Mouse (Mus musculus): ENCODE measurements around the gene E130116L18Rik.
A peak's percentile ranks its signal among the peaks of the same experiment; 100 is the strongest.
"Not testable (repeated sequence)": the region's sequence is repeated elsewhere in the genome, so short reads cannot be mapped to it uniquely, and the experiment has no call there.

The E130116L18Rik gene

DNA sequence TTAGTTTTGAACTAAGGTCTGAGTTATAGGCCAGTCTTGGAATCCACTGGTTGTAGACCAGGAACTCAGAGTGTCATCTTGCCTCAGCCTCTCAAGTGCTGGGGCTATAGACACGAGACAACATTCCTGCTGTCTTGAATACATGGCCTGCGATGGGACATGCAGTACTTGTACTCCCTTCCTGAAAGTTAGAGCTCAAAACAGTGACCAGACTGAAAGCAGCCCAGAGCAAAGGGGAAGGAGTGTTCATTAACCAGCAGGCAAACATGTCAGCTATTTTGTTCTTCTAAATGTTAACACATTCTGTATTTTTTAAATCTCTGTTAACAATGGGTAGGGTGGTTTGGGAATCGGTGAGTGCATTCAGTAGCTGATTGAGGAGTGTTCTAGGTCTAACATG is 24.1 kb upstream of the E130116L18Rik start:
- H3K4me3 ChIP-seq (replicated peaks; ENCODE audit: low read length): no peak overlapping the region
- TF ChIP-seq CTCF (conservative IDR thresholded peaks at IDR 0.05; ENCODE audit: low read length) (no peak), NANOG (IDR thresholded peaks at IDR 0.05; ENCODE audit: borderline replicate concordance, low read length) (no peak), POU5F1 (IDR thresholded peaks at IDR 0.05; ENCODE audit: borderline replicate concordance, low read length) (no peak)
- H3K27me3 ChIP-seq (ENCODE audit: insufficient read depth, low read length): no peaks in the 10 kb centered on the region
- no peaks in the 10 kb centered on the region; the same call in 1 of the 2 replicates for H3K9me3 ChIP-seq (ENCODE audit: low read length)
- H3K4me1 ChIP-seq (replicated peaks; ENCODE audit: low read depth, low read length): no peaks in the 10 kb centered on the region
- peaks cover 23% of the 10 kb centered on the region for H3K36me3 ChIP-seq (ENCODE audit: insufficient read depth, low read length)

DNA sequence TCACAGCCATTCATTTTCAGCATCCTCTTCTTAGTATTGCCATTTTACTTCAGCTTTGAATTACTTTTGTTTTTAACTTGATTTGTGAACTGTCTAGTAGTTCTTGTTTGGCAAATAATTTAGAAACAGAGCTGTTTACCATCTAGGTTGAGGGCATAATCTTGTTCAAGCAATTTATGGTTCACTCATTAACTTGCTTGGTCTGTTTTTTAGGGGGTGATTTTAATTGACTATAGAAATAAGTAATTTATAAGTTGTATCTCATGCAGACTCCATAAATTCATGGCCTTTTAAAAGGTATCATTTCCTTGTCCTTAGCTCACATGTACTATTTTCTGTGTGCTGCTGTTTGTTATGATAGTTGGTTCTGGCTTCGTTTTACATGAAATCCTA is 23.5 kb upstream of the E130116L18Rik start:
- Histone ChIP-seq H3K9me3 (ENCODE audit: low read length) (no peaks in the 10 kb centered on the region; the same call in 1 of the 2 replicates), H3K4me1 (replicated peaks; ENCODE audit: low read depth, low read length) (no peaks in the 10 kb centered on the region), H3K27me3 (ENCODE audit: insufficient read depth, low read length) (no peaks in the 10 kb centered on the region), H3K36me3 (ENCODE audit: insufficient read depth, low read length) (peaks cover 18% of the 10 kb centered on the region), H3K4me3 (replicated peaks; ENCODE audit: low read length) (no peak overlapping the region)
- TF ChIP-seq POU5F1 (IDR thresholded peaks at IDR 0.05; ENCODE audit: borderline replicate concordance, low read length) (no peak), CTCF (conservative IDR thresholded peaks at IDR 0.05; ENCODE audit: low read length) (no peak), NANOG (IDR thresholded peaks at IDR 0.05; ENCODE audit: borderline replicate concordance, low read length) (no peak)

DNA sequence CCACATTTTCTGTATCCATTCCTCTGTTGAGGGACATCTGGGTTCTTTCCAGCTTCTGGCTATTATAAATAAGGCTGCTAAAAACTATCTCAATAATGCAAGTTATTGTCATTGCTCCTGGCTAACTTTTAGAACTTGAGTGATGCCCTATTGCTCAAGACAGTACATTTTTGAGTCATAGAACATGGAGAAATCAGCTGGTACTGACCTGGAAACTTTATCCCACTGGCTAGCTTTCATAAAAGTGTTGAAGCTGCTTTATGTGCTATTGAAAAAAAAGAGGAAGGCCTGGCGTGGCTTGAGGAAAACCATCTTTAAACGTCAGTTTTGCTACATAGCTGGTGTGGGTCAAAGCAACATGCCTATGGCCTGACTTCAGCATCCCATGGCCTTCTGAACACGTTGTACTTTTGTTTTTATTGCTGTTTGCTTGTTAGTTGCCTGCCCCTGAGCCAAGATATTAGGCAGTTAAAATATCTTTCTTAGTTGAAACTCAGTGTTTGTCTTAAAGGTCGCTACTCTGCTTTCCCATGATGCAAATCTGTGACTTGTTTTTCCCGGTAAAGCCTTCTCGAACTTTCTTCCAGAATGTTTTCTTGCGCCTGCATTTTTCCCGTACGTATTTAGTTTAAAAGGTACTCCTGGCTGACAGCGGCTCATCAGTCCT is 23.0 kb upstream of the E130116L18Rik start:
- Histone ChIP-seq H3K27me3 (ENCODE audit: insufficient read depth, low read length) (no peaks in the 10 kb centered on the region), H3K36me3 (ENCODE audit: insufficient read depth, low read length) (peaks cover 12% of the 10 kb centered on the region), H3K9me3 (ENCODE audit: low read length) (no peaks in the 10 kb centered on the region; the same call in 1 of the 2 replicates), H3K4me3 (replicated peaks; ENCODE audit: low read length) (no peak overlapping the region), H3K4me1 (replicated peaks; ENCODE audit: low read depth, low read length) (no peaks in the 10 kb centered on the region)
- TF ChIP-seq CTCF (conservative IDR thresholded peaks at IDR 0.05; ENCODE audit: low read length) (no peak), NANOG (IDR thresholded peaks at IDR 0.05; ENCODE audit: borderline replicate concordance, low read length) (no peak), POU5F1 (IDR thresholded peaks at IDR 0.05; ENCODE audit: borderline replicate concordance, low read length) (no peak)

DNA sequence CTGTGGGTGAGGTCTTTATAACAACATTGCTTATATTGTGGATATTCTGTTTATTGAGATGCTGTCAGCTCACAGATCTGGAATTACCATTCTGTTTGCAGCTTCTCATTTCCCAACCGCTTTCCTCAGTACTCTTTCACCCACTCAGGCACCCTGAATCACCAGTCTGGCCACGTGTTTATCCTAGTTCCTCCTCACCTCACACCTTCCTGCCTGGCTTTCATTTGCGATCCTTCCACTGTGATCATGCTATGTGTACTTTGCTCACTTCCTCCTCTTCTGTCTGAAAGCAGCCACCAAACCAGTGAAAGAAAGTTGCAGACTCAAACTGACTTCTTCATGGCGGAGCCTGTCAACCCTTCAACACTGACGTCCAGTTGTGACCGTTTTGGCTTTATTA is 20.1 kb upstream of the E130116L18Rik start:
- Histone ChIP-seq H3K9me3 (ENCODE audit: low read length) (no peaks in the 10 kb centered on the region), H3K4me1 (replicated peaks; ENCODE audit: low read depth, low read length) (no peaks in the 10 kb centered on the region), H3K27me3 (ENCODE audit: insufficient read depth, low read length) (no peaks in the 10 kb centered on the region), H3K36me3 (ENCODE audit: insufficient read depth, low read length) (no peaks in the 10 kb centered on the region), H3K4me3 (replicated peaks; ENCODE audit: low read length) (no peak overlapping the region)
- TF ChIP-seq CTCF (conservative IDR thresholded peaks at IDR 0.05; ENCODE audit: low read length) (no peak), POU5F1 (IDR thresholded peaks at IDR 0.05; ENCODE audit: borderline replicate concordance, low read length) (no peak), NANOG (IDR thresholded peaks at IDR 0.05; ENCODE audit: borderline replicate concordance, low read length) (no peak)

DNA sequence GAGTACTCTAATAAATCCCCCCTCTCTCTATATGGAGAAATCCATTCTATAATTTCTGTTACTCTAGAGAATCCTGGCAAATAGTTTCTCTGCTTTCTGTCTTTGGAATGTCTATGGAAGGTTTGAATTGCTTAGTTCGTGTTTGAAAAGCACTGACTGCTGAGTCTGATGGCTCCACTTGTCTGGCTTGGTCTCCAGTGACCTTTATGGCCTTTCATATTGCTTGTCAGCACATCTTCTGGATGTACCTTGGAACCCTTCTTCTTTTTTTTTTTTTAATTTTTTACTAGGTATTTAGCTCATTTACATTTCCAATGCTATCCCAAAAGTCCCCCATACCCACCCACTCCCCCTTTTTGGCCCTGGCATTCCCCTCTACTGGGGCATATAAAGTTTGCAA is 1.4 kb upstream of the E130116L18Rik start:
- H3K4me3 ChIP-seq (replicated peaks; ENCODE audit: low read length); H3K9me3 ChIP-seq (ENCODE audit: low read length); H3K4me1 ChIP-seq (replicated peaks; ENCODE audit: low read depth, low read length); H3K36me3 ChIP-seq (ENCODE audit: insufficient read depth, low read length): not testable (repeated sequence)
- H3K27me3 ChIP-seq (ENCODE audit: insufficient read depth, low read length): peaks cover 35% of the 10 kb centered on the region

DNA sequence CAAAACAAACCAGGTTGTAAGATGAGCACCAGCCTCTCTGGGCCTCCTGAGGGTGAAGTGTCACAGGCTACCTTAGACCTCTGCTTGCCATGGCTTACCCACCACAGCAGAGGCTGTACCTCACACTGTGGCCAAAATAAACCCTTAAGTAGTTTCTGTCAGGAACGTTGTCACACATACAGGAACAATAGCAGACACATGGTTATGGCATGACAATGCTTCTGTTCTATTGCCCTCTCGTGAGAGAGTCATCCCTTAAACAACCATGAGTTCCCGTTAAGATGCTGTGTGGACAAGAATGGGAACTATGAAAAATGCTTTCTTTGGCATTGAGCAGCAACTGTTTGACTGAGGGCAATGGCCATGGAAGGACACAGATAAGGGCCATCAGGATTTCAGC is 1.3 kb downstream of the E130116L18Rik start, which contains the start of gene Galnt11:
TSS of gene Galnt11 (plus strand) at position 301 of the 400 bp plus-strand sequence.
- no peaks in the 10 kb centered on the region; the same call in 1 of the 2 replicates for H3K9me3 ChIP-seq (ENCODE audit: low read length)
- no peaks in the 10 kb centered on the region for H3K36me3 ChIP-seq (ENCODE audit: insufficient read depth, low read length)
- H3K4me3 ChIP-seq (replicated peaks; ENCODE audit: low read length): peak within 1 kb of the TSS; percentile 81
- H3K4me1 ChIP-seq (replicated peaks; ENCODE audit: low read depth, low read length): no peaks in the 10 kb centered on the region; the same call in 1 of the 2 replicates
- no peak for TF ChIP-seq POU5F1 (IDR thresholded peaks at IDR 0.05; ENCODE audit: borderline replicate concordance, low read length)
- TF ChIP-seq CTCF (conservative IDR thresholded peaks at IDR 0.05; ENCODE audit: low read length): no peak
- no peak for TF ChIP-seq NANOG (IDR thresholded peaks at IDR 0.05; ENCODE audit: borderline replicate concordance, low read length)
- H3K27me3 ChIP-seq (ENCODE audit: insufficient read depth, low read length): peaks cover 35% of the 10 kb centered on the region

DNA sequence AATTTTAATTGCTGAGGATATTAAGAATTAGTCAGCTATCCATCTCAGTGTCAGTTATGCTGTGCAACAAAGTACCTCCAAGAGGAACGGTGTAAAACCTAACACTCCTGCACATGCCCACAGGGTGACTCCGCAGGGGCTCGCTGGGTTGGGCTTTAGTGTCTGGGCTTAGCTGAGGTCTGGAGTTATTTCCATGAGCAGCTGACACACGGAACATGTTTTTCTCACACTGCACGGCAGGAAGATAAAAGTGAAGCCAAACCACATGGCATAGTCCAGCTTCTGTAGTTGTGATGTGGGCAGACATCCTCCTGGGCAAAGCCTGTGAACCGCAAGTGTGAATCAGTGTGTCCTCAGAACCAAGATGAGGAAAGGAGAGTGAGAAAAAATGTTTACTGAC is 7.9 kb downstream of the E130116L18Rik start:
- H3K9me3 ChIP-seq (ENCODE audit: low read length): no peaks in the 10 kb centered on the region
- H3K36me3 ChIP-seq (ENCODE audit: insufficient read depth, low read length): no peaks in the 10 kb centered on the region
- no peaks in the 10 kb centered on the region for H3K4me1 ChIP-seq (replicated peaks; ENCODE audit: low read depth, low read length)
- no peak overlapping the region for H3K4me3 ChIP-seq (replicated peaks; ENCODE audit: low read length)
- TF ChIP-seq POU5F1 (IDR thresholded peaks at IDR 0.05; ENCODE audit: borderline replicate concordance, low read length) (no peak), NANOG (IDR thresholded peaks at IDR 0.05; ENCODE audit: borderline replicate concordance, low read length) (no peak), CTCF (conservative IDR thresholded peaks at IDR 0.05; ENCODE audit: low read length) (no peak)
- H3K27me3 ChIP-seq (ENCODE audit: insufficient read depth, low read length): no peaks in the 10 kb centered on the region

DNA sequence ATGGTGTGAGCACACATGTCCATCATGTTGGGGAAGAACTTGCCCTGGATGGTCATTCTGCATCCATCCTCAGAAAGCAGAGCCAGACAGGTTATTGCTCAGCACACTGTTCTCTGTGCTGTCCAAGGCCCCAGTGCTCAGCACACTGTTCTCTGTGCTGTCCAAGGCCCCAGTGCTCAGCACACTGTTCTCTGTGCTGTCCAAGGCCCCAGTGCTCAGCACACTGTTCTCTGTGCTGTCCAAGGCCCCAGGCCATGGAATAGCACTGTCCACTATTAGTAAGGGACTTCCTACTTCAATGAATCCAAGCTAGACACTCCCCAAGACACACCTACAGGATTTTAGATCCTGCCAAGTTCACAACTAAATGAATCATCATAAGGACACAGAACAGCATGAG is 9.7 kb downstream of the E130116L18Rik start:
- H3K4me1 ChIP-seq (replicated peaks; ENCODE audit: low read depth, low read length); H3K9me3 ChIP-seq (ENCODE audit: low read length); H3K4me3 ChIP-seq (replicated peaks; ENCODE audit: low read length); H3K36me3 ChIP-seq (ENCODE audit: insufficient read depth, low read length); H3K27me3 ChIP-seq (ENCODE audit: insufficient read depth, low read length): not testable (repeated sequence)

DNA sequence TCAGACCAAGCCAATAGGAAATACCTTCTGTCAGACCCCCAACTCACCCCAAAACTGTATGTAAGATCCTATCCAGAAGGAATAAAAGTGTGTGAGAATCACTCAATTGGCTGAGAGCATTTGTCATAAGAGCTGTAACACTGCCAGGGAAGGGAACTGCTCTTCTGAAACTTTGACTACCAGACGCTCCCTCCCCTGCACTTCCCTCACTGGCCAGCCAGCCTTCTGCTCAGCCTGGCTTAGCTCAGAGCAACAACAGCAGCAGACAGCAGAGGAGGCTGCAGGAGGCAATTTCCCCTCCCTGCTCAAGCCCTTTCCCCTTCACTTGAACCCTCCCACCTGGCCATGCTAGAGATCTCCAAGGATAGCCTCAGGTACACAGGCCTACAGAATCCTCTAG is 11.1 kb downstream of the E130116L18Rik start:
- Histone ChIP-seq H3K9me3 (ENCODE audit: low read length) (no peaks in the 10 kb centered on the region), H3K4me1 (replicated peaks; ENCODE audit: low read depth, low read length) (no peaks in the 10 kb centered on the region), H3K27me3 (ENCODE audit: insufficient read depth, low read length) (no peaks in the 10 kb centered on the region), H3K36me3 (ENCODE audit: insufficient read depth, low read length) (no peaks in the 10 kb centered on the region), H3K4me3 (replicated peaks; ENCODE audit: low read length) (no peak overlapping the region)
- no peak for TF ChIP-seq CTCF (conservative IDR thresholded peaks at IDR 0.05; ENCODE audit: low read length)
- TF ChIP-seq NANOG (IDR thresholded peaks at IDR 0.05; ENCODE audit: borderline replicate concordance, low read length): no peak
- no peak for TF ChIP-seq POU5F1 (IDR thresholded peaks at IDR 0.05; ENCODE audit: borderline replicate concordance, low read length)
